Mouse (Mus musculus) hindbrain, embryonic 16.5 days (tissue): Measurements from ENCODE around the gene Auts2. TPM values are rescaled to one million over a fixed set of nuclear protein-coding genes. Genes with fewer than 3 reads are reported as not detected.

Experiments
- ATAC-seq: fragments of 200-750 bp; cut with Nextera tagmentation; 2 replicates; pipeline ENCODE4 v1.8.0; 2017; ENCODE audit warnings: moderate TSS enrichment, moderate library complexity
- H3K27ac ChIP-seq: fragments of 300-500 bp; sonication (generic); 2 replicates; pipeline ENCODE4 v1.5.1; 2014; ENCODE audit warnings: low read depth, mild to moderate bottlenecking, control low read depth, low read length, moderate library complexity
- H3K27me3 ChIP-seq: fragments of 300-500 bp; sonication (generic); replicated peaks from 2 replicates; pipeline ENCODE4 v1.6.1; 2014; ENCODE audit warnings: low read length; ENCODE audit not compliant: control insufficient read depth, insufficient read depth
- H3K36me3 ChIP-seq: fragments of 300-500 bp; sonication (generic); 2 replicates; pipeline ENCODE4 v1.6.1; 2014; ENCODE audit warnings: mild to moderate bottlenecking, low read length, moderate library complexity, mixed read lengths; ENCODE audit not compliant: control insufficient read depth, insufficient read depth
- H3K4me1 ChIP-seq: fragments of 300-500 bp; sonication (generic); 2 replicates; pipeline ENCODE4 v1.6.1; 2014; ENCODE audit warnings: low read depth, low read length; ENCODE audit not compliant: control insufficient read depth, insufficient read depth
- H3K4me2 ChIP-seq: fragments of 300-500 bp; sonication (generic); 2 replicates; pipeline ENCODE4 v1.6.1; 2014; ENCODE audit warnings: mild to moderate bottlenecking, low read length, control low read depth, moderate library complexity
- H3K4me3 ChIP-seq: fragments of 300-500 bp; sonication (generic); 2 replicates; pipeline ENCODE4 v1.5.1; 2014; ENCODE audit warnings: mild to moderate bottlenecking, low read length, control low read depth, moderate library complexity
- H3K9ac ChIP-seq: fragments of 300-500 bp; sonication (generic); 2 replicates; pipeline ENCODE4 v1.6.1; 2014; ENCODE audit warnings: low read depth, mild to moderate bottlenecking, control low read depth, low read length, moderate library complexity
- H3K9me3 ChIP-seq: fragments of 300-500 bp; sonication (generic); 2 replicates; pipeline ENCODE4 v1.6.1; 2014; ENCODE audit warnings: mild to moderate bottlenecking, low read length, moderate library complexity; ENCODE audit not compliant: control insufficient read depth
- WGBS: fragments of 180-500 bp; shearing (Covaris S2); extraction: QIAGEN DNeasy Blood & Tissue Kit; methylation state at CpG from one replicate; pipeline ENCODE4 v1.1.7; 2014; 5-methylcytosine and 5-hydroxymethylcytosine counted together
- polyA plus RNA-seq: library from polyadenylated mRNA; unstranded; fragments of >200 nt; fragmentation: Nextera tagmentation; extraction: Ambion mirVana; gene quantifications from 2 replicates; pipeline ENCODE4 v1.2.1, GENCODE M21; 2015

Gene Auts2
- polyA plus RNA-seq, 1 experiment from 2014 or later = 43.2 TPM

DNA sequence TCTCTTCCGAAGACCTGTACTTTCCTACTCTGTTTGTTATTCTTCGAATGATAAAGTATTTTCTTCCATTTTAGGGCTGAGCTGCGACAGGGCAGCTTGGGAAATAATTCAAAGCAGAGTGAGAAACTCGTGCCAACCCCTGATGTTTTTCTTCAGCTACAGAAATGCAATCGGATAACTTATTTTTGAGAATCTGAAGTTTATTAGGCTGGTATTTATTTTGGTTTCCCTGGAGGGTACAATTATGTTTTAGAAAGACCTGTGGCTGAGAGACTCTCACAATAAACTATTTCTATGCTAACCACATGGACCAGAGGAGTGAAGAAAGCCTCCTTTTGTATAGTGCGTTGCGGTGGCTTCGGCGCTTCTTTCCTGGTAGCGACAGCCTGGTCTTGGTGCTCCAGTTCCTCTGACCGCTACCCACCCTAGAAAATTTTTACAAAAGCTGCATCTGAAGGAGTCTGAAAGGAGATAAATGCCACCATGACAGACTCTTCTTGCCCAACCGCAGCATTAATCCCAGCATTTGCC is 550.4 kb downstream of the Auts2 start:
- Histone ChIP-seq H3K4me1 (no peaks in the 10 kb centered on the region), H3K9ac (no peak overlapping the region), H3K4me2 (no peak overlapping the region), H3K4me3 (no peak overlapping the region), H3K36me3 (no peaks in the 10 kb centered on the region), H3K9me3 (no peaks in the 10 kb centered on the region), H3K27ac (no peak overlapping the region), H3K27me3 (no peaks in the 10 kb centered on the region)
- WGBS = 69% methylated on average over 12 of the region's 12 CpGs
- no peak for ATAC-seq

DNA sequence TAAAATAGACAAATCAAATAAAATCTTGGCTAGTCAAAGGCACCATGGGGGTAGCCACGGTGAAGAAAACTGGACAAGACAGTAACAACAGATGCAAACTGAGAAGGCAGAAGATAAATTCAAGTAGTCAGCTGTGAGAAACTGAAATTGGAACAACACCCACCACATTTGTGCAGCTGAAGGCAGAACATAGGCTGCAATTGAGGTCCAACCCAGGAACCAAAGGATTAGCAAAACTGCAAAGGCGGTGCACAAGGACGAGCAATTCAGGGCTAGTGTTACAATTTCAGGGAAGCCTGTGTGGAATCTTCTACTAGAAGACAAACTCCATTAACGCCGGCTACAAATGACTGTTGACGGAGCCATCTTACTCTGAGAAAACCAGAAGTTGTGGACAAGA is 550.9 kb downstream of the Auts2 start:
- ATAC-seq = no peak
- no peaks in the 10 kb centered on the region for H3K9me3 ChIP-seq
- no peak overlapping the region for H3K4me2 ChIP-seq
- H3K27me3 ChIP-seq = no peaks in the 10 kb centered on the region
- no peaks in the 10 kb centered on the region for H3K36me3 ChIP-seq
- no peak overlapping the region for H3K9ac ChIP-seq
- WGBS = 82% methylated on average over 6 of the region's 6 CpGs
- H3K4me1 ChIP-seq = no peaks in the 10 kb centered on the region
- no peak overlapping the region for H3K4me3 ChIP-seq
- H3K27ac ChIP-seq = no peak overlapping the region

DNA sequence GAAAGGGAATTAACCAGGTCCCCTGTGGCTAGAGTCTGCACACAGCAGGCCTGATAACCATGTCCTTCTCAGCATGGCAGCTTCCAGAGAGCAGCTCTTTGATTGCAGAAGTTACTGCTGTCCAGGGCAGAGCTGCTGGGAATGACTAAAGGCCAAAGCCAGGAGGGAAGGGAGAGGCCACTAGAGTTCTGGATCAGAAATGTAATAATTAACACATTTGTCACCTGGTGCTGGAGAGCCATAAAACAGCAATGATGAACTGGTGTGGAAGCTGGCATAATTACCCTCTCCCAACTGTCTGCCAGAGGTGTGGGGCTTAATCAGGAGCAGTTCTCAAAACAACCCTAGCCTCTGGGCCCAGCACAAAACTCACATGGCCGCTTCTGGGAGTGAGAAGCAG is 552.6 kb downstream of the Auts2 start:
- Histone ChIP-seq H3K36me3 (no peaks in the 10 kb centered on the region), H3K27me3 (no peaks in the 10 kb centered on the region), H3K9ac (no peak overlapping the region), H3K4me1 (no peaks in the 10 kb centered on the region), H3K4me2 (no peak overlapping the region), H3K4me3 (no peak overlapping the region), H3K27ac (no peak overlapping the region), H3K9me3 (no peaks in the 10 kb centered on the region)
- 70% methylated on average over 1 of the region's 1 CpGs for WGBS
- no peak for ATAC-seq

DNA sequence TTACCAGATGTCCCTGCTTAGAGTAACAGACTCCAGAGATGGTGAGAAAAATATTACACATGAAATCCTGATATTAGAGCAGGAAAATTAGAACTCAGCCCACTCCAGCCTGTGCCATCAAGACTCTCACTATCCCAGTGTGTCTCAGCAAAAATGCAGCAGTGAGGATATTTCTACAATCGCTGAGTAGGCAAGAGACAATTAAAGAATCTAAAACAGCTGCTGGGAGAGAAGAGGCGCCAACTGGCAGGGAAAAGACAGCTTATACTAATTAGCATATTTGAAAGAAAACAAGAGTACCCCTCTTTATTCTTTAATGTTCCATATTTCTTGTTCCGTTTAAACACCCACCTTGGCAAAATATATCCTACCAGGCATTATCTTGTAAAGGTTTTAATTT is 561.7 kb downstream of the Auts2 start:
- ATAC-seq = no peak
- H3K27me3 ChIP-seq = no peaks in the 10 kb centered on the region
- no peak overlapping the region for H3K27ac ChIP-seq
- H3K4me2 ChIP-seq = no peak overlapping the region
- 55% methylated on average over 3 of the region's 3 CpGs for WGBS
- peaks cover 5% of the 10 kb centered on the region; the same call in 1 of the 2 replicates for H3K4me1 ChIP-seq
- no peaks in the 10 kb centered on the region for H3K9me3 ChIP-seq
- no peak overlapping the region for H3K9ac ChIP-seq
- no peaks in the 10 kb centered on the region for H3K36me3 ChIP-seq
- no peak overlapping the region for H3K4me3 ChIP-seq

DNA sequence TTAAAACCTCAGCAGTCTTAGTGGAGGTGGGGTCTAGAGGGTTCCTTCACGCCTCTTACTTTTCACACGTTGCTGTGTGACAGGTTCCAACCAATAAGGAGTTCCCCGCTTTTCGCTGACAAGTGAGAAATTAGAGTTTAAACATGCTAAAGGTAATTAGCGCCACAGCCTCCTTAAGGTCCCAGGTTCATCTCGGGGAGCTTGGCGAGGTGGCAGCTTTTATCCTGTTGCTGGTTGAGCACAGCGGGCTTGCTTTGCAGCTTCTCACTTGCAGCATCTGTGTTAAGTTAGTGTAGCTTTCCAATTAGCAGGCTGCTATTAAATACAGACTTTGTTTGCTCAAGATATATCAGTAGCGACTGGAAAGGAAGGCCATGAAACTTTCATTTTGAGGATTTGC is 564.2 kb downstream of the Auts2 start:
- Histone ChIP-seq H3K9me3 (no peaks in the 10 kb centered on the region), H3K4me1 (peaks cover 5% of the 10 kb centered on the region; the same call in 1 of the 2 replicates), H3K4me2 (no peak overlapping the region), H3K9ac (no peak overlapping the region), H3K4me3 (no peak overlapping the region), H3K27ac (no peak overlapping the region), H3K36me3 (no peaks in the 10 kb centered on the region), H3K27me3 (no peaks in the 10 kb centered on the region)
- 66% methylated on average over 9 of the region's 9 CpGs for WGBS
- ATAC-seq = no peak

DNA sequence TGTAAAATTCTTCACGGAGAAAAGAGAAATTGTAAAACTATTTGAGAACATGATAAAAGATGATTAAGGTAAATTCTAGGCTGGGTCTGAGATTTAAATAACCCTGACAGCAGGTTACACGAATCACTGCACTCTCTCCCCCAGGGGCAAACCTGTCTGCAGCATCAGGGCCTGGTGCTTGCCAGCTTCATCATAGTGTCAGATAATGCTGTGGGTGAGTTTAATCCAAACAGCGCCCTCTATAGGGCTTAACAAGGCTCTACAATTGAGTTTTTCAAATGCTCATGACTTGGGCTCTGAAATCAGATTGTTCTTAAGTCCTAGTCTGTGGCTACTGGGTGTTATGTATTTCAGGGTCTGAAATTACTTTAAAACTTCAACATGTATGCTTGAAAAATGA is 565.6 kb downstream of the Auts2 start:
- H3K9me3 ChIP-seq = no peaks in the 10 kb centered on the region
- ATAC-seq = no peak
- H3K27me3 ChIP-seq = no peaks in the 10 kb centered on the region
- no peak overlapping the region for H3K4me2 ChIP-seq
- 49% methylated on average over 3 of the region's 3 CpGs for WGBS
- no peak overlapping the region for H3K9ac ChIP-seq
- no peaks in the 10 kb centered on the region for H3K4me1 ChIP-seq
- H3K27ac ChIP-seq = no peak overlapping the region
- no peaks in the 10 kb centered on the region for H3K36me3 ChIP-seq
- no peak overlapping the region for H3K4me3 ChIP-seq

DNA sequence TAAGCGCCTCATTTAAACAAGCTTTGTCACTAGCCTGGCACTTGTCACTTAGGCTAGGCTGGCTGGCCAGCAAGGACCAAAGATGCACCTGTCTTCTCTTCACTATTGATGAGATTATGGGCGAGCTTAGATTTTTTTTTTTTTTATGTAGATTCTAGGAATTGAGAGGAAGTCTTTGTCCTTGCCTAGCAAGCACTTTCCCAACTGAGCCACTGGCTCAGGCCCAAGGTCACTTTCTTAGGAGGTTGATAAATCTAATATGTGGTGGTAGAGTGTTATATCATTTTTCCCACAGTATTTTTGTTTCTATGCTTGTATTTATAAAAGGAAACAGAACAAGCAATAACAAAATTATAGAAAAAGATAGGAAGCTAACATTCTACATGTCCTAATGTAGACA is 571.2 kb downstream of the Auts2 start:
- WGBS = 82% methylated on average over 2 of the region's 2 CpGs
- no peak overlapping the region for H3K4me3 ChIP-seq
- no peaks in the 10 kb centered on the region for H3K36me3 ChIP-seq

DNA sequence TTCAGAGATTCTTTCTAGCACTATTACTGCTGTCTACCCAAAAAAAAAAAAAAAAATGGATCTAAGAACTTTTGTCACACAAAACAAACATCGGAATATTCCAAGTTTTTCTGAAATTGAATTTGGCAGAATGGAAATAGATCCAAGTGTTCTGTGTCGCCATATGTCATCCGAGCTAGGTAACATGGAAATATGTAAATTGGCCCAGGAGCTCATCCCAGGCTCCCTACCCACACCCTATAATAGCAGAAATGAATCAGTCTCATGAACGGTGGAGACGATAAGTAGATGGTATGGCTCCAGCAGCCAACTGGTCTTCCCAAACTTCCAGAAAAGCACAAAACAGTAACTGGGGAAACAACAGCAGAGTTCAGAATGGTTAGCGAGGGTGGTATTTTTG is 577.6 kb downstream of the Auts2 start:
- H3K36me3 ChIP-seq = no peaks in the 10 kb centered on the region
- H3K9ac ChIP-seq = no peak overlapping the region
- H3K4me3 ChIP-seq = no peak overlapping the region
- H3K4me2 ChIP-seq = no peak overlapping the region
- no peaks in the 10 kb centered on the region for H3K27me3 ChIP-seq
- 86% methylated on average over 6 of the region's 6 CpGs for WGBS
- no peak for ATAC-seq
- no peaks in the 10 kb centered on the region for H3K9me3 ChIP-seq
- no peaks in the 10 kb centered on the region; the same call in 1 of the 2 replicates for H3K4me1 ChIP-seq
- H3K27ac ChIP-seq = no peak overlapping the region

More for the DNA sequence above, 571.2 kb downstream of the Auts2 start:
- no peak overlapping the region for H3K9ac ChIP-seq
- H3K27ac ChIP-seq = no peak overlapping the region
- no peak for ATAC-seq
- H3K4me1 ChIP-seq = no peaks in the 10 kb centered on the region; the same call in 1 of the 2 replicates
- H3K9me3 ChIP-seq = no peaks in the 10 kb centered on the region
- H3K4me2 ChIP-seq = no peak overlapping the region
- H3K27me3 ChIP-seq = no peaks in the 10 kb centered on the region

DNA sequence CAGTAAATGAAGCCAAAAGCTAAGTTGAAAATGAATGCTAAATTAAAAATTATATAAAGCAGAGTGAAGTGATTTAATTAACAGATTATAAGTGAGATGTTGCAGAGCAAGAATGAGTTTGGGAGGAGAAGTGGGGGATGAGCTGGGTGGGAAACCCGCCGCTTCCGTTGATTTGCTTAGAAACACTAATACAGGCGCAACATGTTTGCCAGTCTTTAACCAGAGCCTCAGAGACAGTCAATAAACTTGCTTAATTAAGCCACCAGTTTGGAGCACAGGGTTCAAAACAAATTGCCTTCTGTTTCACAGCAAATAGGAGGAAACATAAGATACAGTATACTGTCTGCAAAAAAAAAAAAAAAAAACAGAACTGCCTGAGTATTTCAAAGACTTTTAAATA is 579.6 kb downstream of the Auts2 start:
- no peak overlapping the region for H3K27ac ChIP-seq
- no peaks in the 10 kb centered on the region for H3K36me3 ChIP-seq
- H3K9ac ChIP-seq = no peak overlapping the region
- no peaks in the 10 kb centered on the region; the same call in 1 of the 2 replicates for H3K4me1 ChIP-seq
- 92% methylated on average over 4 of the region's 4 CpGs for WGBS
- no peak for ATAC-seq
- H3K27me3 ChIP-seq = no peaks in the 10 kb centered on the region
- no peak overlapping the region for H3K4me3 ChIP-seq
- H3K4me2 ChIP-seq = no peak overlapping the region
- H3K9me3 ChIP-seq = no peaks in the 10 kb centered on the region; the same call in 1 of the 2 replicates

DNA sequence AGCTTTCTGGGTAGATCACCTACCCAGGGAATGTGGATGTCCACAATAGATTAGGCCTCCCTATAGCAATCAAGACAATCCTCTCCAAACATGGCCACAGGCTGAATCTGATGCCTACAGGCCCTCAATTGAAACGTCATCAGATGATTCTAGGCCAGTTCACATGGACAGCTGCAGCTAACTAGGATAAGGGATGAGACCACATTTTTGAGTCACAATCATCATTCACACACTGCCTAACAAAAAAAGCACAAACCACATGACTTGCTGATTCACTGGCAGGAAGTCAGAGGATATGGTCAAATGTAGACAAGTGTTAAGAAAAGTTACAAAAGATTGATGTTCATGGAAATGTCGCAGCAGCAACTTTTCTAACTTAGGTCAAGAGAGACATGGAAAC is 581.3 kb downstream of the Auts2 start:
- Histone ChIP-seq H3K36me3 (no peaks in the 10 kb centered on the region), H3K4me1 (no peaks in the 10 kb centered on the region), H3K9me3 (no peaks in the 10 kb centered on the region; the same call in 1 of the 2 replicates), H3K4me2 (no peak overlapping the region), H3K9ac (no peak overlapping the region), H3K27me3 (no peaks in the 10 kb centered on the region), H3K27ac (no peak overlapping the region), H3K4me3 (no peak overlapping the region)
- ATAC-seq = no peak
- 87% methylated on average over 2 of the region's 2 CpGs for WGBS
